Mouse (Mus musculus) midbrain, embryonic 16.5 days (tissue): ENCODE measurements around the gene Ddx50. TPM values are rescaled to one million over a fixed set of nuclear protein-coding genes. Genes with fewer than 3 reads are reported as not detected.

Experiments used
- ATAC-seq: fragments of 200-750 bp; cut with Nextera tagmentation; 2 replicates; pipeline ENCODE4 v1.8.0; 2017; ENCODE audit warnings: moderate TSS enrichment
- H3K27ac ChIP-seq: fragments of 300-500 bp; sonication (generic); 2 replicates; pipeline ENCODE4 v1.5.1; 2014; ENCODE audit warnings: mild to moderate bottlenecking, low read length, mixed read lengths
- H3K27me3 ChIP-seq: fragments of 300-500 bp; sonication (generic); 2 replicates; pipeline ENCODE4 v1.6.1; 2014; ENCODE audit warnings: low read depth, low read length, mixed read lengths; ENCODE audit not compliant: control insufficient read depth, insufficient read depth
- H3K36me3 ChIP-seq: fragments of 300-500 bp; sonication (generic); 2 replicates; pipeline ENCODE4 v1.6.1; 2014; ENCODE audit warnings: mild to moderate bottlenecking, low read length, moderate library complexity, mixed read lengths; ENCODE audit not compliant: control insufficient read depth, insufficient read depth
- H3K4me1 ChIP-seq: fragments of 300-500 bp; sonication (generic); 2 replicates; pipeline ENCODE4 v1.6.1; 2014; ENCODE audit warnings: mild to moderate bottlenecking, low read length, mixed read lengths; ENCODE audit not compliant: control insufficient read depth, insufficient read depth
- H3K4me2 ChIP-seq: fragments of 300-500 bp; sonication (generic); 2 replicates; pipeline ENCODE4 v1.6.1; 2014; ENCODE audit warnings: mild to moderate bottlenecking, low read length, mixed read lengths
- H3K4me3 ChIP-seq: fragments of 300-500 bp; sonication (generic); 2 replicates; pipeline ENCODE4 v1.5.1; 2014; ENCODE audit warnings: low read depth, mild to moderate bottlenecking, low read length, moderate library complexity, mixed read lengths
- H3K9ac ChIP-seq: fragments of 300-500 bp; sonication (generic); 2 replicates; pipeline ENCODE4 v1.6.1; 2014; ENCODE audit warnings: low read depth, low read length, mixed read lengths
- H3K9me3 ChIP-seq: fragments of 300-500 bp; sonication (generic); replicated peaks from 2 replicates; pipeline ENCODE4 v1.6.1; 2014; ENCODE audit warnings: mild to moderate bottlenecking, low read length, mixed read lengths; ENCODE audit not compliant: control insufficient read depth, poor library complexity, severe bottlenecking
- WGBS: fragments of 180-500 bp; shearing (Covaris S2); extraction: QIAGEN DNeasy Blood & Tissue Kit; methylation state at CpG from one replicate; pipeline ENCODE4 v1.1.7; 2014; 5-methylcytosine and 5-hydroxymethylcytosine counted together
- polyA plus RNA-seq: library from polyadenylated mRNA; unstranded; fragments of >200 nt; fragmentation: Nextera tagmentation; extraction: Ambion mirVana; gene quantifications from 2 replicates; pipeline ENCODE4 v1.2.1, GENCODE M21; 2015

The Ddx50 gene
- 89.4 and 96.8 TPM in 2 replicates for polyA plus RNA-seq

DNA sequence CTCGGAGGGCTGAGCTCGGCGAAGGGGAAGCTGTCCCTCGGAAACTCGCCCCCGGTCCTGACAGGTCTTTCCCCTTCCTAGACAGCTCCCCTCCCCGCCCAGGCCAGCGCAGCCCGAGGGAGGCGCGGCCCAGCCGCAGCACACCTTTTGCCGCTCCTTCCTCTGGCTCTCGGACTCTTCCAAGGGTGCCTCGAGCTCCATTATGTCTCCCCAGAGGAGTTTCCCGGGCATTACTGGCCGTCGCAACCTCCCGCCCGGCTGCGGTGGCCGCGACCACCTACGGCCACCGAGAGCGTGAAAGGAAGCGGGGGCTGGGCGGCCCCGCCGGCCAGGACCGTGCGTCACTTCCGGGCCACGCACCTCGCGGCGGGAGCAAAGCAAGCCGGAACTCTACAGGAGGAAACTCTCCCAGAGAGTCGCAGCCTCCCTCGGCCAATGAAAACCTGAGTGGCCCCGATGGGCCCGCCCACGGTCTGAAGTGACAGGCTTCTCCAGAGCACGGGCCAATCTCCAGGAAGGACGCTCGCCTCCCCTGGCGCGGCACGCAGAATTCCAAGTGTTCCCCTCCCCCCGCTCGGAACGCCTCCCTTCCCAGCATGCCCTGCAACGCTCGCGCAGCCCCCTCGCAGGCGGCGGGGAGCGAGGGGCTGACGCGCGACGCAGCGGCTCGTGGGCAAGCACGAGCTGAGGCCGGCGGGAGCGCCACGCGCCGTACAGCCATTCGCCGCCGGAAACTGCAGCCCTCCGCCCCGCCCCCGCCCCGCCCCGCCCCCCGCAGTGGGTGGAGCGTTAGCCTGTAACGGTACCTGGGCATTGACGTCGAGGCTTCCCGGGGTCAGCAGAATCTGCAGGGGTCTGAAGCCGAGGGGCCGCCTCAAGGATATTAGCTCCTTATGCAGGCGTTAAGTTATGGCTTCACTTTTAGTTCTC is at the start of gene Ddx50:
Gene Ddx50, minus strand, starts transcription at position 338 of the 930 bp plus-strand sequence.
- peaks cover 19% of the 10 kb centered on the region for H3K4me1 ChIP-seq
- ATAC-seq = peak; percentile 100

DNA sequence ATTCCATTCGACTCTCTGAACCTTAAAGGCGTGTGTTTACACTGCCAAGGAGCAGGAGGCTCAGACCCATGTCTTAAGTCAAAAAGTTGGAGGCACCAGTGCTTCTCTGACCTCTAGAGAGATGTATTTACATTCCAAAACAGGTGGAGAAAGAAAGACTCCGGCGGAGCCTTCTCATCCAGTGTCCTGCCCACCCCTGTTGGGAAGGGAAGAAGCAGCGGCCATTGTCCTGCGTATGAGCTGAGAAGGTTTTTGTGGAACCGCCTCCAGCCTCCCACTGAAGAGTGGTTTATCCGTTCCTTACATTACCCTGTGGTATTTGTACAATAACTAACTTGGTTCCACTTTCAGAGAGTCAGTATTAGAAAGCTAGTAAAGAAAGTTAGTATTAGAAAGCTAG is 41.8 kb upstream of the Ddx50 start:
- no peak overlapping the region for H3K9ac ChIP-seq
- 56% methylated on average over 8 of the region's 8 CpGs for WGBS
- no peak overlapping the region for H3K27ac ChIP-seq
- no peaks in the 10 kb centered on the region for H3K36me3 ChIP-seq
- H3K9me3 ChIP-seq = no peaks in the 10 kb centered on the region
- H3K4me2 ChIP-seq = no peak overlapping the region
- H3K4me3 ChIP-seq = no peak overlapping the region
- peaks cover 5% of the 10 kb centered on the region; the same call in 1 of the 2 replicates for H3K27me3 ChIP-seq
- H3K4me1 ChIP-seq = peaks cover 3% of the 10 kb centered on the region; the same call in 1 of the 2 replicates
- no peak for ATAC-seq

More for the DNA sequence above, at the start of gene Ddx50:
- Histone ChIP-seq H3K36me3 (no peaks in the 10 kb centered on the region), H3K27me3 (no peaks in the 10 kb centered on the region), H3K9me3 (no peaks in the 10 kb centered on the region), H3K4me2 (peak within 1 kb of the TSS; percentile 82), H3K27ac (peak within 1 kb of the TSS; percentile 95), H3K4me3 (peak within 1 kb of the TSS; percentile 83), H3K9ac (peak within 1 kb of the TSS; percentile 87)
- WGBS = 0% methylated on average over 82 of the region's 89 CpGs

DNA sequence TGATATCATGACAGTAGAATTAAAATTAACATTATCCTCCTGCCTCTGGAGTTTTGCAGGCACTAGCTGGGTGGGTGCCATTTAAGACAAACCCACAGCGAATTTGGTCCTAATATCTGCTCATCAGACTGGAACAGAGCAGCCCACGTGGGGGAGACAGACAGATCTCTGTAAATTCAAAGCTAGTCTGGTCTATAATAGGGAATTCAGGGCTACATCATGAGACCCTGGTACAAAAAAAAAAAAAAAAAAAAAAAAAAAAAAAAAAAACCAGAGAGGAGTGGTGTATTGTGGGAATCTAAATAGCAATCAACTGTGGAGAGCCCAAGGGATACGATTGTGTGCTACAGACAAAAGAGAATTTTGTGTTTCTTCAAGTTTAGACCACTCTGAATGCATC is 41.2 kb upstream of the Ddx50 start:
- H3K36me3 ChIP-seq = no peaks in the 10 kb centered on the region
- H3K4me2 ChIP-seq = no peak overlapping the region
- ATAC-seq = no peak
- WGBS = 70% methylated on average over 3 of the region's 3 CpGs
- no peak overlapping the region for H3K4me3 ChIP-seq
- no peak overlapping the region for H3K27ac ChIP-seq
- H3K9ac ChIP-seq = no peak overlapping the region
- peaks cover 8% of the 10 kb centered on the region for H3K4me1 ChIP-seq
- H3K9me3 ChIP-seq = no peaks in the 10 kb centered on the region
- H3K27me3 ChIP-seq = peaks cover 5% of the 10 kb centered on the region; the same call in 1 of the 2 replicates

DNA sequence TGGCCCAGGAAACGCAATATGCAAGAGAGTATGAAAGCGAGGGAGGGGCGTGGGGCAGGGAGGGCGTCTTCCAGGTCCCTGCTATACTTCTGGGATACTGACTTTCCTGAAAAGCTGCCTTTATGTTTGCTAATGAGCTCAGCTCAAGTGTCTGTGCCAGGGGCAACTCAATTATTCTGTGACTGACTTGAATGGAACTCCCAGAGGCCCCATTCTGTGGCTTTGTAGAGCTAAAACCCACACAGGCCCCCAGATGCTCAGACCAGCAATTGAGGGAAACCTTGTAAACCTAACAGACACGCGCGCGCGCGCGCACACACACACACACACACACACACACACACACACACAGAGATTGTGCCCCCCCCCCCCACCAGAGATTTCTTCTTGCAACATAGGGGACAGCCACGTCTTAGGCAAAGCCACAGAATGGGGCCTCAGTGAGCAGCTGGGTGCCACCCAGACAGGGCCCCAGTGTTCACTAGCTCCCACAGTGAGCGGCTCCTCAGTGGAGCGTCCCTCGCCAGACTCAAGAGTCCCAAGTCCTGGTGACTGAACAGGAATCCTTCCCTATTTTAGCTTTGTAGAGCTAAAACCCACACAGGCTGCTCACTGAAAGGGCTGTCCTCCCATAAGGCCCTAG is 36.1 kb upstream of the Ddx50 start:
- no peak overlapping the region for H3K4me2 ChIP-seq
- 8% methylated on average over 15 of the region's 15 CpGs for WGBS
- no peaks in the 10 kb centered on the region for H3K36me3 ChIP-seq
- H3K27ac ChIP-seq = no peak overlapping the region
- H3K27me3 ChIP-seq = peaks cover 10% of the 10 kb centered on the region
- H3K9ac ChIP-seq = no peak overlapping the region; the same call in 1 of the 2 replicates
- no peak overlapping the region for H3K4me3 ChIP-seq
- peak; percentile 83 for ATAC-seq
- peaks cover 12% of the 10 kb centered on the region for H3K4me1 ChIP-seq
- no peaks in the 10 kb centered on the region for H3K9me3 ChIP-seq

DNA sequence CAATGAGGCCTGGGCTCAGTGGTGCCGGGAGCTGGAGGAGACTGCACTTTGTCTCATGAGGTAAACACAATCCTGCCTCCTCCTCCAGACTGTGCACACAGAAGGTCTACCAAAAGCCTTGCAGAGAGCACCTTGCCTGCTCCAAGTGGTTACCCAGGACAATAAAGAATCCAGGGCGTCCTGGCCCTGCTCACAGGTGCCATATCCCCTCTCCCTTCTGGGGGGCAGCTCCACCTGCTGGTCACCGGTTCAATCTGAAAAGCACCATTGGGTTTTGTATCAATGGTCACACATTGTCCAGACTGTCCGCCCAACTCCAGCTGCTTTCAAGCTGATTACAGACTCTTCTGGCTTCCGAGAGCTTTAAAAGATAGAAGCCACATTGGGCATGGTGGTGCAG is 32.0 kb upstream of the Ddx50 start:
- H3K4me2 ChIP-seq = no peak overlapping the region
- H3K9ac ChIP-seq = no peak overlapping the region
- no peaks in the 10 kb centered on the region for H3K36me3 ChIP-seq
- no peak overlapping the region for H3K4me3 ChIP-seq
- WGBS = 57% methylated on average over 5 of the region's 5 CpGs
- H3K27ac ChIP-seq = no peak overlapping the region
- H3K27me3 ChIP-seq = peaks cover 6% of the 10 kb centered on the region
- no peak for ATAC-seq
- peaks cover 12% of the 10 kb centered on the region for H3K4me1 ChIP-seq
- 0 out of 2 replicates have a peak, but pooled peaks cover 5% of the 10 kb centered on the region for H3K9me3 ChIP-seq

DNA sequence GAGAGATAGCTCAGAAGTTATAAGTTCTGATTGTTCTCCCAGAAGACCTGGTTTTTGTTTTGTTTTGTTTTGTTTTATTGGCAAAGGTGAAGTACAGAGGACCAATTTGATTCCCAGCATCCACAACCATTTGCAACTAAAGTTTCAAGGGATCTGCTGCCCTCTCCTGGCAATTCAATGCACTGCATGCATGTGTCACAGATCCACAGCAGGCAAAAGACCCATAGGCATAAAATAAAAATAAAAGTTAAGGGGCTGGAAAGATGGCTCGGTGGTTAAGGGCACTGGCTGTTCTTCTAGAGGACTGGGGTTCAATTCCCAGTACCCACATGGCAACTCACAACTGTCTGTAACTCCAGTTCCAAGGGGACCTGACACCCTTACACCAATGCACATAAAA is 28.8 kb upstream of the Ddx50 start:
- H3K4me2 ChIP-seq = no peak overlapping the region
- WGBS = 59% methylated on average over 1 of the region's 1 CpGs
- H3K27ac ChIP-seq = no peak overlapping the region
- H3K4me3 ChIP-seq = no peak overlapping the region
- no peak for ATAC-seq
- H3K4me1 ChIP-seq = no peaks in the 10 kb centered on the region
- 0 out of 2 replicates have a peak, but pooled peaks cover 5% of the 10 kb centered on the region for H3K9me3 ChIP-seq
- no peak overlapping the region for H3K9ac ChIP-seq
- peaks cover 6% of the 10 kb centered on the region for H3K27me3 ChIP-seq
- H3K36me3 ChIP-seq = no peaks in the 10 kb centered on the region

DNA sequence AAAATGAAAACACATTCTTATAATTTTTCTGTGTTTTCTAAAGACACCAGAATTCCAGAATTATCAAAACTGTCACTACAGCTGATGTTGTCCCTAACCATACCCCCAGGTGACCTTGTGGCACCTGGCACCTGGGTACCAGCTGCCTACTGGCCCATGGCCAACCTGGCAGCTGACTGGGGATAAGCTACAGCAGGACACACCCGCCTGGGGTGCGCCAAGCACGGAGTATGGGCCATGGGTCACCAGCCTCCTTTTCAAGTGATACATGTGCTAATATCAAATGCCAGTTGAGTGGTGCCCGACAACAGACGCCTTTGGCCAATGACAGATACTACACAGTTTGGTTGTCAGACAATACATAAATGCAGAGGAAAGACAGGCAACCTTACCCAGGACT is 26.3 kb upstream of the Ddx50 start:
- no peaks in the 10 kb centered on the region for H3K36me3 ChIP-seq
- no peaks in the 10 kb centered on the region for H3K4me1 ChIP-seq
- no peak overlapping the region for H3K27ac ChIP-seq
- H3K27me3 ChIP-seq = no peaks in the 10 kb centered on the region
- H3K9ac ChIP-seq = no peak overlapping the region
- H3K9me3 ChIP-seq = 0 out of 2 replicates have a peak, but pooled peaks cover 5% of the 10 kb centered on the region
- H3K4me3 ChIP-seq = no peak overlapping the region
- 73% methylated on average over 5 of the region's 5 CpGs for WGBS
- no peak overlapping the region for H3K4me2 ChIP-seq
- ATAC-seq = no peak

DNA sequence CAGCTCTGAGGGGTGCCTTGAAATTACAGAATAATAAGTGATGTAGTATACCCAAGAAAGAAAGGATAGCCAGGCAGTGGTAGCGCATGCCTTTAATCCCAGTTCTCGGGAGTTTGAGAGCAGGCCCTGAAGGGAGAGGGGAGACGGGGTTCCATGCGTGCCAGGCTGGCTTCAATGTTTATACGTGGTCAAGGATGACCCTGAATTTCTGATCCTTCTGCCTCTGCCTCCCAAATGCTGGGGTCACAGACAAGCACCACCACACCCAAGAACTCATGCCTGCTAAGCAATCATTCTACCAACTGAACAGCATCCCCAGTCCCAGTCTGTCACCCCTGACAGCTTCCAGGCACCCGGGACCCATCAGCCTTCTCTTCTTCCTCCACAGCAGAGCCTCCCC is 25.2 kb upstream of the Ddx50 start:
- Histone ChIP-seq H3K4me2 (no peak overlapping the region), H3K36me3 (no peaks in the 10 kb centered on the region), H3K27ac (no peak overlapping the region), H3K27me3 (no peaks in the 10 kb centered on the region), H3K9me3 (0 out of 2 replicates have a peak, but pooled peaks cover 5% of the 10 kb centered on the region), H3K9ac (no peak overlapping the region), H3K4me1 (no peaks in the 10 kb centered on the region), H3K4me3 (no peak overlapping the region)
- 85% methylated on average over 6 of the region's 6 CpGs for WGBS
- no peak for ATAC-seq

DNA sequence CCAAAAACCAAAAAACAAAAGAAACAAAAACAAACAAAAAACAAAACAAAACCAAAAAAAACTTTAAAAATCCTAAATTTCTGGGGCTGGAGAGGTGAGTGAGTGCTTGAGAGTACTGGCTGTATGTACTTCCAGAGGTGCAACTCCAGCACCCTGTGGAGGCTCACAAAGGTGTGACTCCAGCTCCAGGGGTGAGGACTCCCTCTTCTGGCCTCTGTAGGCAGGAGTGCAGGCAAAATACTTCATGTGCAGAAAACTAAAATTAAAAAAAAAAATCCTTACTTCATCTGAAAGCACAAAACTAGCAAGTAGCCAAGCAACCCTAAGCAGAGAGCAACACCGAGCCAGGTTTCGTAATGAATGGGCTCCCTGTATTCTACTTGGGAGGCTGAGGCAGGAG is 21.3 kb upstream of the Ddx50 start:
- Histone ChIP-seq H3K9me3 (no peaks in the 10 kb centered on the region), H3K27me3 (no peaks in the 10 kb centered on the region), H3K4me1 (no peaks in the 10 kb centered on the region), H3K4me2 (no peak overlapping the region), H3K4me3 (no peak overlapping the region), H3K36me3 (no peaks in the 10 kb centered on the region), H3K27ac (no peak overlapping the region), H3K9ac (no peak overlapping the region)
- 95% methylated on average over 2 of the region's 2 CpGs for WGBS
- no peak for ATAC-seq
